Mouse (Mus musculus): ENCODE results near the gene Pdgfa.

GRCm38 (mm10) chr5:139024351-139025105, 27.4 kb upstream of the Pdgfa start:
- TF ChIP-seq CTCF (IDR thresholded peaks at IDR 0.05; ENCODE audit: low read depth, low read length): no peak
- no peak for TF ChIP-seq POLR2A (IDR thresholded peaks at IDR 0.05; ENCODE audit: extremely low read depth, insufficient read depth, low read length)

All from liver, adult 2 months (tissue).